Mouse (Mus musculus) embryonic fibroblast, embryonic 13.5 days (primary cell): ENCODE measurements at regions not wholly inside any gene's neighbourhood (a gene's known extent, or its start where the extent isn't known, plus 50 kb on each side); places are given as distances from the start of the nearest gene placed in this dataset.

Source experiments
- CTCF ChIP-seq: IDR thresholded peaks from 2 replicates; pipeline ENCODE4 v1.5.1; 2011; ENCODE audit warnings: mild to moderate bottlenecking, control low read depth, low read length, moderate library complexity, borderline replicate concordance; ENCODE audit not compliant: insufficient read depth
- POLR2A ChIP-seq: IDR thresholded peaks from 2 replicates; pipeline ENCODE4 v1.6.1; 2011; ENCODE audit warnings: low read depth, mild to moderate bottlenecking, control low read depth, low read length, moderate library complexity

- TF ChIP-seq CTCF (no peak), POLR2A (no peak)
Measured at GRCm38 (mm10) chr19:15583106-15583781, 363.9 kb downstream of the Psat1 start.
